Mouse (Mus musculus) cerebellum, adult 2 months (tissue): ENCODE results near the gene Afap1. TPM values are rescaled to one million over a fixed set of nuclear protein-coding genes. Genes with fewer than 3 reads are reported as not detected.

Source experiments
- DNase-seq, 2 experiments: peaks; one replicate each; pipeline ENCODE4 v3.0.0; 2021
- H3K27ac ChIP-seq: fragments of 200-500 bp; 2 replicates; pipeline ENCODE4 v1.5.1; 2012; ENCODE audit warnings: low read length, control low read depth, inconsistent platforms; ENCODE audit not compliant: insufficient read depth
- H3K27me3 ChIP-seq: fragments of 200-500 bp; 2 replicates; pipeline ENCODE4 v1.6.1; 2012; ENCODE audit warnings: inconsistent platforms, mild to moderate bottlenecking, low read length, moderate library complexity; ENCODE audit not compliant: control insufficient read depth, insufficient read depth
- H3K4me1 ChIP-seq: fragments of 200-500 bp; 2 replicates; pipeline ENCODE4 v1.6.1; 2011; ENCODE audit warnings: low read length; ENCODE audit not compliant: control insufficient read depth, insufficient read depth
- H3K4me3 ChIP-seq: fragments of 200-500 bp; replicated peaks from 2 replicates; pipeline ENCODE3; 2011; ENCODE audit warnings: mild to moderate bottlenecking, low read depth, low read length, control low read depth; ENCODE audit not compliant: insufficient read depth
- CTCF ChIP-seq: fragments of 200-500 bp; IDR thresholded peaks from 2 replicates; pipeline ENCODE4 v1.5.1; 2011; ENCODE audit warnings: low read depth, mild to moderate bottlenecking, control low read depth, low read length, moderate library complexity, borderline replicate concordance; ENCODE audit not compliant: insufficient read depth
- POLR2A ChIP-seq: fragments of 200-500 bp; IDR thresholded peaks from 2 replicates; pipeline ENCODE4 v1.6.1; 2011; ENCODE audit warnings: low read length, control low read depth, borderline replicate concordance; ENCODE audit not compliant: insufficient read depth
- WGBS: fragments of 180-500 bp; shearing (Covaris S2); methylation state at CpG from one replicate; pipeline ENCODE4 v1.1.7; 2018; 5-methylcytosine and 5-hydroxymethylcytosine counted together
- polyA plus RNA-seq: library from polyadenylated mRNA; depleted of rRNA; stranded (reverse); fragments of >200 nt; gene quantifications from 2 replicates; pipeline ENCODE4 v1.2.3, GENCODE M21; 2012

The Afap1 gene
- polyA plus RNA-seq, 1 experiment = 13.6 TPM

DNA sequence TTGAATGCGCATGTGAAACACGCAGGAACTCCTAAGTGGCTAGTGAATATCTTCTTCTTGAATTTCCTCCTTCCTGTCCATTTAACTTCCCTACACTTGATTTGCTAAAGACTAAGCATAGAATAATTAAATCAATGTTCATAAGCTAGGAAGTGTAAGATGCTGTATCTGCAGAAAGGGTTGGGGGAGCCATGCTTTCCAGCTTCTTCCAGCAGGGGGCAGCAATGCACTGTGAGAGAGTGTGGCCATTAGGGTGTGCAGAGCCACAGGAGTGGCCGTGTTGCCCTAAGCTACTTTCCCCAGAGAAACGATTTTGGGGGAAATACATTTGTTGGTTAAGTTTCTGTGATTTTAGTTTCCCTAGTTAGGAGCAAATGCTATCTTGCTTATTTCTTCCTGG, 88.9 kb downstream of the Afap1 start:
- TF ChIP-seq CTCF = peak; percentile 96
- no peak for TF ChIP-seq POLR2A
- WGBS = 47% methylated on average over 4 of the region's 4 CpGs
- no peak overlapping the region for H3K4me3 ChIP-seq
- H3K27me3 ChIP-seq = no peaks in the 10 kb centered on the region
- peak; percentile 45 to 77 for DNase-seq
- H3K4me1 ChIP-seq = no peaks in the 10 kb centered on the region
- H3K27ac ChIP-seq = no peak overlapping the region

DNA sequence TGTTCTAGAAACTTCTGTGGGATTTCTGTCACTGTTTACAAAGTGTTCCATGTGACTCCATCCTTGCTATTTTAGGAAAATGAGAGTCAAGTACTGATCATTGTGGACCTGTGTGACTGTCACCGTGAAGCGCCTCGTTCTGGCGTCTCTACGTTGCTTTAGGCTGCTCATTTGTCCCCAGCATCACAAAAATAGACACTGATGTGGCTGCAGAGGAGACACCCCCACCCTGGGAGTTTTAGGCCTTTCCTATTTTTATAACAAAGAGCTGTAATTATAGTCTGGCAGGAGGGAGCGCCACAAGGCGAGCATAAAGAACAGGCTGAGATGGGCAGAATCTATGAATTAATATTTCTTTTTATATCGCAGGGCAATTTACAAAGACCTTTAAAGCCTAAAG, 92.5 kb downstream of the Afap1 start:
- Histone ChIP-seq H3K4me1 (peaks cover 9% of the 10 kb centered on the region), H3K27me3 (no peaks in the 10 kb centered on the region), H3K27ac (no peak overlapping the region), H3K4me3 (no peak overlapping the region)
- TF ChIP-seq CTCF (no peak), POLR2A (no peak)
- 96% methylated on average over 8 of the region's 8 CpGs for whole genome bisulfite sequencing
- no peak for DNase-seq

- H3K4me3 ChIP-seq = no peak overlapping the region
- H3K27me3 ChIP-seq = no peaks in the 10 kb centered on the region
- TF ChIP-seq CTCF (no peak), POLR2A (no peak)
- 96% methylated on average over 8 of the region's 8 CpGs for WGBS
- H3K27ac ChIP-seq = no peak overlapping the region
- DNase-seq = no peak
- H3K4me1 ChIP-seq = peaks cover 12% of the 10 kb centered on the region
These were observed 95.0 kb downstream of the Afap1 start for GRCm38 (mm10) chr5:35988085-35988484.

GRCm38 (mm10) chr5:35989506-35989905, 96.4 kb downstream of the Afap1 start:
- Histone ChIP-seq H3K27ac (no peak overlapping the region), H3K27me3 (no peaks in the 10 kb centered on the region; the same call in 1 of the 2 replicates), H3K4me1 (peaks cover 12% of the 10 kb centered on the region), H3K4me3 (no peak overlapping the region)
- 90% methylated on average over 6 of the region's 6 CpGs for WGBS
- no peak for TF ChIP-seq CTCF
- no peak for TF ChIP-seq POLR2A
- no peak for DNase-seq

DNA sequence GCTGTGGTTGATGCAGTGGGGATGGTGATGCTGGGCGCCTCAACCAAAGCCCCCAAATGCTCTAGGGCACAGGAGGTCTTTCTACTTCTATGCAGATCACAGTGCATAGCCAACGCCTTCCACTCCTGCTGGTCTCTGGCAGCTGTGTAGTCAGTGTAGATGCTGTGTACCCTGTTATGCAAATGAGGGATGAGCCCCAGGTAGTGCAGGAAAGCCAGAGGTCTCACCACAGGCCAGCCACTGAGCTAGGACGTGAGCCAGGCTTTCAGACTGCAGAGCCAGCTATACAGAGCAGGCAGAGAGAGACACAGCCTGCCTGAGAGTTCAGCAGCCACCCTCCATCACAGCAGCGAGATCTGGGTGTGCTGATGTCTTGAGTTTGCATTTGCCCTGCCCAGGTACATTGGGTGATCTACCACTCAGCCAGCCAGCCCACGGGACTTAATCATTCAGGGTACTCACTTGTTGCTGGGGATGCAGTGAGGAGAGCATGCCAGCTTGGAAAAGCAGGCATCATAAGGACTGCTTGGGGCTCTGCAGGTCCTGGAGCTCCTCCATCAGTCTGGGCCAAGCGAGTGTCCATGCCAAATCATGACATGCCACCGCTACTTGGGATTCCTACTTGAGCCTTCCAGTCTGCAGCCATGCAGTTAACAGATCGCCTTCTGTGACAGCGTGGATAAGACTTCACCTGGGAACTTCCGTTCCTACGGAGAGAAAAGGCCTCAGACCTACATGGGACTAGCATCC, 97.0 kb downstream of the Afap1 start:
- 16% methylated on average over 11 of the region's 11 CpGs for WGBS

DNA sequence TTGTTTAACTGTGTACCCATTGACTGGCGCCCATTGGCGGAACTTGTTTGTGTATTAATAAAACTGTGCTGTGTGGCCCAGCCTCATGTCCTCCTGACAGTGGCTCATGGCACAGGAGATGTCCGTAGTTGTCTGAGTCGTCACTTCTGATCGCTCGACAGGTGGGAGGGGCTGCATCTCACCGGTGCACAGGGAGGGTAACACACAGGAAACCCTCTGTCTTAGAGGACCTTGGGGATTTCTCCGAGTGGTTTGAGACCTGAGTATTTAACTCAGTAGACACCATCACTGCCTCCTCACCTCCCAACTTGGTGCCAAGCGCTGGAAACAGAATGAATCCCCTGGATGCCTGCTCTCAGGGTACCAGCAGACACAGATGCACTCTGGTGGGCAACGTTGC, 110.7 kb downstream of the Afap1 start:
- no peak for TF ChIP-seq CTCF
- no peak for TF ChIP-seq POLR2A
- Histone ChIP-seq H3K4me1 (peaks cover 9% of the 10 kb centered on the region; the same call in 1 of the 2 replicates), H3K4me3 (no peak overlapping the region), H3K27ac (no peak overlapping the region), H3K27me3 (no peaks in the 10 kb centered on the region)
- no peak for DNase-seq
- WGBS = 89% methylated on average over 10 of the region's 10 CpGs

More for the DNA sequence above, 97.0 kb downstream of the Afap1 start:
- Histone ChIP-seq H3K4me1 (peaks cover 12% of the 10 kb centered on the region), H3K27ac (no peak overlapping the region), H3K27me3 (no peaks in the 10 kb centered on the region; the same call in 1 of the 2 replicates), H3K4me3 (no peak overlapping the region)
- TF ChIP-seq CTCF = no peak
- TF ChIP-seq POLR2A = no peak
- peak; percentile 55 to 78 for DNase-seq

DNA sequence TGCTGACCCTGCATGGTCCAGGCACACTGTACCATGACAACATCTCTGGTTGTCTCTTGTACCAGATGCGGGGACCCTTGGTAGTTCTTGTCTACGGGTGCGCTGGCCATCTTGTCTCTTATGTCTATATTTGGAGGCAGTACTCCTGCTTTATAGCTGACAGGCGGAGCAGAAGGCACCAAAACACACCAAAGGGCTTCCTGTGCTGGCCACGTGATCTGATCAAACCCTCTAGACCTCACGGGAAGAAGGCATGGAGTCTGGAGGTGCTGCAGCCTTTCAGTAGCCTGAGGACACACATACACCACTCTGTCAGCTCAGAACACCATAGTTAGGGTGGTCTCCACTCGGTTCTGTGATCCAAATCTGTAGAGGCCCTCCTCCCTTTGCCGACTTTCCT, 113.0 kb downstream of the Afap1 start:
- DNase-seq = no peak
- no peak for TF ChIP-seq CTCF
- TF ChIP-seq POLR2A = no peak
- no peak overlapping the region for H3K4me3 ChIP-seq
- 78% methylated on average over 8 of the region's 8 CpGs for WGBS
- peaks cover 9% of the 10 kb centered on the region; the same call in 1 of the 2 replicates for H3K4me1 ChIP-seq
- no peaks in the 10 kb centered on the region; the same call in 1 of the 2 replicates for H3K27me3 ChIP-seq
- H3K27ac ChIP-seq = no peak overlapping the region

DNA sequence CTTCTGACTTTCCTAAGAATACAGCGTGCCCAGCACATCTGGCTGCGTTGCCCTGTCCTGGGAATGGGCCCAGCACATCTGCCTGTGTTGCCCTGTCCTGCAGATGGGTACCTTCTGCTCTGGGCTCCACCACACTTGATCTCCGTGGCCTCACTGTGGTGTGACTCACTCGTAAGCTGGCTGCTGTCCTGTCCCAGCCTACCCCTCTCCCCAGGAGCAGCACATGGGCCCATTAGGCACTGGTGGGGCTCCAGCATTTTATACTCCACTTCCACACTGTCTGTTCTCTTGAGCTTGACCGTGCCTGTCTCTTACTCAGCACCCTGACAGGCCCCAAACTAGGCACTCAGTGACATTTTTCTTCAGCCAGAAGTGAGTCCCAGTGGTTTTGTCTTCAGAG, 113.5 kb downstream of the Afap1 start:
- TF ChIP-seq CTCF (no peak), POLR2A (no peak)
- Histone ChIP-seq H3K27ac (no peak overlapping the region), H3K27me3 (no peaks in the 10 kb centered on the region; the same call in 1 of the 2 replicates), H3K4me3 (no peak overlapping the region), H3K4me1 (peaks cover 9% of the 10 kb centered on the region; the same call in 1 of the 2 replicates)
- no peak for DNase-seq
- 55% methylated on average over 5 of the region's 5 CpGs for WGBS
